Mouse (Mus musculus) liver, adult 2 months (tissue): ENCODE data around the gene Pxdn. TPM values are rescaled to one million over a fixed set of nuclear protein-coding genes. Genes with fewer than 3 reads are reported as not detected.

Source experiments
- DNase-seq: peaks from one replicate; pipeline ENCODE4 v3.0.0-alpha.2; 2011; ENCODE audit warnings: low read depth, low spot score; ENCODE audit errors: extremely low read depth
- H3K27ac ChIP-seq: fragments of 200-500 bp; replicated peaks from 2 replicates; pipeline ENCODE4 v1.5.1; 2012; ENCODE audit warnings: low read depth, mild to moderate bottlenecking, control low read depth, inconsistent platforms, low read length; ENCODE audit not compliant: insufficient read depth
- H3K27me3 ChIP-seq: fragments of 200-500 bp; 2 replicates; pipeline ENCODE4 v1.6.1; 2012; ENCODE audit warnings: mild to moderate bottlenecking, moderate library complexity, low read length, inconsistent platforms; ENCODE audit not compliant: control insufficient read depth, insufficient read depth
- H3K36me3 ChIP-seq: fragments of 200-500 bp; 2 replicates; pipeline ENCODE4 v1.6.1; 2012; ENCODE audit warnings: low read length, inconsistent platforms; ENCODE audit not compliant: control insufficient read depth, insufficient read depth
- H3K4me1 ChIP-seq: fragments of 200-500 bp; 2 replicates; pipeline ENCODE4 v1.6.1; 2011; ENCODE audit warnings: low read length; ENCODE audit not compliant: control insufficient read depth, insufficient read depth
- H3K4me3 ChIP-seq: fragments of 200-500 bp; 2 replicates; pipeline ENCODE4 v1.5.1; 2011; ENCODE audit warnings: low read depth, mild to moderate bottlenecking, control low read depth, low read length, moderate library complexity; ENCODE audit not compliant: insufficient read depth
- H3K79me2 ChIP-seq: fragments of 200-500 bp; 2 replicates; pipeline ENCODE4 v1.6.1; 2012; ENCODE audit warnings: inconsistent platforms, mild to moderate bottlenecking, low read length, moderate library complexity; ENCODE audit not compliant: control insufficient read depth, insufficient read depth
- H3K9ac ChIP-seq: fragments of 200-500 bp; 2 replicates; pipeline ENCODE4 v1.6.1; 2012; ENCODE audit warnings: low read depth, mild to moderate bottlenecking, control low read depth, inconsistent platforms, low read length
- CTCF ChIP-seq: fragments of 200-500 bp; IDR thresholded peaks from 2 replicates; pipeline ENCODE4 v1.5.1; 2011; ENCODE audit warnings: low read depth, low read length, control low read depth
- POLR2A ChIP-seq: fragments of 200-500 bp; IDR thresholded peaks from 2 replicates; pipeline ENCODE4 v1.6.1; 2011; ENCODE audit warnings: low read length, control low read depth; ENCODE audit not compliant: insufficient read depth; ENCODE audit errors: extremely low read depth
- WGBS: fragments of 180-500 bp; shearing (Covaris S2); methylation state at CpG from one replicate; pipeline ENCODE4 v1.1.7; 2018; 5-methylcytosine and 5-hydroxymethylcytosine counted together
- polyA plus RNA-seq: library from polyadenylated mRNA; depleted of rRNA; stranded (reverse); fragments of >200 nt; gene quantifications from 2 replicates; pipeline ENCODE4 v1.2.3, GENCODE M21; 2012
- total RNA-seq: library from RNA; depleted of rRNA; stranded (reverse); fragments of >200 nt; gene quantifications from 2 replicates; pipeline ENCODE4 v1.2.3, GENCODE M21; 2014

The Pxdn gene
- total and polyA plus RNA-seq, 2 experiments: 7.8 to 9.1 TPM

DNA sequence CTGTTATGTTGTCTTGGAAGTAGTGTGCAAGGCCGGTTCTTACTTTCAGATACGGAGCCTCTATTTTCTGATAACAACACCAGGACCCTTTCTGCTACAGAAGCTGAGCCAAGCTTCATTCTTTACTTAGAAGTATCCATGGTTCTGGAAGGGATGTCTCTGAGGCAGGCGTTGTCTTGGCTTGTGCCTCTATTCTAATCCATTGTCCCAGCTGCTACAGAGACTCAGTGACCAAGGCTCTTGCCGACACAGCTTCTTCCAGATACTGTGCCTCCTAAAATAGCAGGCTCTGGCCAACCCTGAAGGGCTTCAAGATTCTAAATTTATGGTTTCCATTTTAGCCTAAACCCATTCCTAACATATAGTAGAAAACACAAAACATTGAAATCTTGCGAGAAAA, 71.3 kb downstream of the Pxdn start:
- Histone ChIP-seq H3K4me3 (no peak overlapping the region), H3K36me3 (no peaks in the 10 kb centered on the region), H3K27me3 (no peaks in the 10 kb centered on the region), H3K4me1 (no peaks in the 10 kb centered on the region), H3K79me2 (no peaks in the 10 kb centered on the region), H3K9ac (no peak overlapping the region), H3K27ac (no peak overlapping the region)
- 82% methylated on average over 5 of the region's 5 CpGs for WGBS
- DNase-seq: no peak
- TF ChIP-seq POLR2A (no peak), CTCF (no peak)

DNA sequence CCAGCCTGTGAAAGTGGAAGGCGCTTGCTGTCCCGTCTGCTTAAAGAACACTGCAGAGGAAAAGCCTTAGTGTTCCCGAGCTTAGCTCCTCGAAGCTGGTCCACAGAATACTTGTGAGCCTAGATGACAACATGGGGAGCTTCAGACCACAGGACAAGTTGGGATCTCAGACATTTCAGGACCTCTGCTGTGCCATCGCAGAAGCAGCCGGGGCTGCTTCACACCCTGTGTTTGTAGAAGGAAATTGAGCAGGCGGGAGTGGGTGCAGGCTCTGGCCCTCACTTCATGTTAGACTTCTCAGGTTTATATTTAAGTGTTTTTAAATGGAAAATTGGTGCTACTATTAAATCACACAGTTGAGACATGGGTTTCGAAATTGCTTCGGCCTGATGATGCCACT, 78.1 kb downstream of the Pxdn start:
- Histone ChIP-seq H3K9ac (no peak overlapping the region), H3K79me2 (no peaks in the 10 kb centered on the region), H3K4me1 (no peaks in the 10 kb centered on the region), H3K4me3 (no peak overlapping the region), H3K27me3 (no peaks in the 10 kb centered on the region), H3K27ac (no peak overlapping the region), H3K36me3 (no peaks in the 10 kb centered on the region)
- WGBS: 88% methylated on average over 9 of the region's 9 CpGs
- DNase-seq: no peak
- TF ChIP-seq POLR2A (no peak), CTCF (no peak)

DNA sequence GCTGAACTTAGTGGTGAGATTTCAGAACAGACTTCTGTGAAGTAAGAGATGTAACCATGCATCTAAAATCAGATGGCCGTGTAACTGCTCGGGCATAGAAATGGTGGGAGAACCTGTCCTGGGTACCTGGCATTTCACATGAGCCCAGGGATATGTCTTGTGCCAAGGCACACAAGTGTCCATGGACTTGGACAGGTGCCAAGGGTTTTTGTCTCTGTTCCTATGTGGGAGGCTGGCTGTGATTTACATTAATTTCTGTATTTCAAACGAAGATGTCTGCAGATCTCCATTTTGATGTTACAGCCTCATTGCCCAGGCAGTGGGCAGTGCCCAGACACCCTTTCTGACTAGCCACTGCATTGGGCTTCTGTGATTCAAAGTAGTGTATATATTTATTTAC, 79.7 kb downstream of the Pxdn start:
- no peak for TF ChIP-seq CTCF
- TF ChIP-seq POLR2A: no peak
- Histone ChIP-seq H3K36me3 (no peaks in the 10 kb centered on the region), H3K4me1 (no peaks in the 10 kb centered on the region), H3K79me2 (no peaks in the 10 kb centered on the region), H3K27ac (no peak overlapping the region), H3K4me3 (no peak overlapping the region), H3K27me3 (no peaks in the 10 kb centered on the region), H3K9ac (no peak overlapping the region)
- no peak for DNase-seq
- 88% methylated on average over 3 of the region's 3 CpGs for WGBS

DNA sequence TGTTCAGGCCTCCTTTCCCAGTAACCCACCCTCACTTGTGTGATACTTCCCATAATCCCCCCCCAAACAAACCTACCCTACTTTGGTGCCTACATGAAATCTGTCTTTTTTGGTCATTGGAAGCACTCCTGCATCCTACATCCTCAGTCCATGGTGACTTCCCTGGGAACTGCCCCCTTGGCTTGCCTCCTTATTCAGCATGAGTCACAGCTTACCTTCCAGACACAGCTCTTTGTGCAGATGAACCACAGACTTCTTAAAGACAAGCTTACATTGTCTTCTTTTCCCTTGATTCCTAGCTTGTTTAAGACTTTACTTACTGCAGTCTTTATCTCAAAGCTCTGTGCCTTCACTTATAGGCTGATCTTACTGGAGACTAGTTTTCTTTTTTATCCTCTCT, 83.0 kb downstream of the Pxdn start:
- H3K27me3 ChIP-seq: no peaks in the 10 kb centered on the region
- H3K36me3 ChIP-seq: no peaks in the 10 kb centered on the region
- no peak for DNase-seq
- no peak overlapping the region for H3K4me3 ChIP-seq
- TF ChIP-seq CTCF (no peak), POLR2A (no peak)
- no peaks in the 10 kb centered on the region; the same call in 1 of the 2 replicates for H3K4me1 ChIP-seq
- no peaks in the 10 kb centered on the region for H3K79me2 ChIP-seq
- H3K27ac ChIP-seq: no peak overlapping the region
- no peak overlapping the region for H3K9ac ChIP-seq

DNA sequence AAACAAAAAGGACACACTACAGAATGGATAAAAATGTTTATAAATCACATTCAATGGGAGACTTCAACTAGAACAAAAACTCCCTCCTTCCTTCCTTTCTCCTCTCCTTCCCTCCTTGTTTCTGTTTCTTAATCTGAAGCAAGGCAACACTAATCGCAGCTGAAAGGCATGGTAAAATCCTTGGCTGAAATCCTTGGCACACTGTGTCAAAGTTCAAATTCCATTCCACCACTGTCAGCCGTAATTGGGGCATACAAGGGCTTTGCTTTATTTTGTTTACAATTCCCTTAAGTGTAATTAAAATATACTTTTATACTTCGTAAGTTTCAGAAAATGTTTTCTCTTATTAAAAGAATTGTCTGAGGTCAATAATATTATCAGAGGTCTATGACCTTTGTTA, 86.1 kb downstream of the Pxdn start:
- DNase-seq: peak; percentile 81
- no peaks in the 10 kb centered on the region for H3K36me3 ChIP-seq
- H3K4me1 ChIP-seq: no peaks in the 10 kb centered on the region; the same call in 1 of the 2 replicates
- no peak overlapping the region for H3K27ac ChIP-seq
- H3K9ac ChIP-seq: no peak overlapping the region
- WGBS: 18% methylated on average over 3 of the region's 3 CpGs
- H3K27me3 ChIP-seq: no peaks in the 10 kb centered on the region
- no peaks in the 10 kb centered on the region for H3K79me2 ChIP-seq
- H3K4me3 ChIP-seq: no peak overlapping the region
- TF ChIP-seq CTCF (no peak), POLR2A (no peak)

DNA sequence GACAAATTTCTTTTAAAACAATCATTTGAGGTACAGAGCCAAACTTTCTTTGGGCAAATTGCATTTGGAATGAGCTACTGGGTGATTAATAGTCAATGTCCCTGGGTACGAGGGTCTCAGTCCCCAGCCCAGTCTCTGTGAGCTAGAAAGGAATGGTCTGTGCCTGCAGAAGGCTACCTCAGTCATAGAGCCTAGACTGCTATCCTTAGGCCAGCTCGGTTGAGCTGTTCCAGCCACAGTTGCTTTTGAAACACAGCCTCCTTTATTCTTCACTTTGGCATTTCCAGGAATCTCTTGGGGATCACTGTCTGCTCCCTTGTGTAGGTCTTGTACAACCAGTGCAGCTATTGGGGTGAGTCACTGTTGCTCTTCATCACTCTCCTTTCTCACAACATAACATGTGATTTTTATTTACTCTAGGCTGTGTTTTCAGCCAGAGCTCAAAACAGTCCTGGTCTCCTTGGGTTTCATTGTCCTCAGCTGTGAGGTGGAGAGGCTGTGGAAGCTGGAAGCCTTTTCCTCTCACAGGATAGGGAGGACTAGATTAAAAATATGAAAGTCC, 86.9 kb downstream of the Pxdn start:
- Histone ChIP-seq H3K27me3 (no peaks in the 10 kb centered on the region), H3K79me2 (no peaks in the 10 kb centered on the region), H3K9ac (no peak overlapping the region), H3K27ac (no peak overlapping the region), H3K4me1 (no peaks in the 10 kb centered on the region; the same call in 1 of the 2 replicates), H3K36me3 (no peaks in the 10 kb centered on the region), H3K4me3 (no peak overlapping the region)
- DNase-seq: no peak
- TF ChIP-seq CTCF (no peak), POLR2A (no peak)
- WGBS: 68% methylated on average over 2 of the region's 2 CpGs
